Mouse (Mus musculus): ENCODE data around the gene Dynlrb2. TPM values are rescaled to one million over a fixed set of nuclear protein-coding genes. Genes with fewer than 3 reads are reported as not detected.

The Dynlrb2 gene
- polyA plus RNA-seq (2012) = not detected in 2 replicates

DNA sequence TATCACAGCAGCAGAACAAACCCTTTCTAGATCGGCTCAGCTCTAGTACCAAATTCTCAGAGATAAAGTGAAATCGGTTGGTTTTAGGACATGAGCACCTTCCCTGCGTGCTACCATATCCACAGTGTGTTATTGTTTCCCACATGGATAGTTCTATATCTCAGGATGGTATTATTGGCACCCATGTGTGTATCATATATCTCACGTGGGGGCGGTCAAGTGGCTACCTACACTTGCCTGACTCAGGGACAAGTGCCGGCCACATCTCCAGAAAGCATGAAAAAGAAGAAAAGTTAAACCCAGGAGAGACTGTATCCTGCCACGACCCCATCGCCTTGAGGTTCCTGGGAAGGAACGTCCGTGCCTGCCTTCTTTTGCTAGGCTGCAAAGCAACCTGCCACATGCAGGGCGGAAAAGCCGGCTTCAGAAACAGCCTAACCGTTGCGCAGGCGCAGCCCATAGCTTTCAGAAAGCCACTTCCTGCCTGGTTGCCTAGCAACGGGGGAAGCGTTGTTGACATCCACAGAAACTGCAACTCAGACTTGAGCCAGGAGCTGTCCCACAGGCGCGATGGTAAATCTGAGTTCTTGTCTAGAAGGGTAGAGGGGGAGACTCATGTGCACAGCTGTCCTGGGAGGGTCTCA lies at the start of gene Dynlrb2:
Gene Dynlrb2, plus strand, starts transcription at position 498 of the 644 bp plus-strand sequence.
- Histone ChIP-seq H3K36me3 (ENCODE audit: control insufficient read depth) (no peaks in the 10 kb centered on the region), H3K4me3 (replicated peaks) (no peak within 1 kb of the TSS), H3K9me3 (ENCODE audit: control insufficient read depth, low read length) (peaks cover 5% of the 10 kb centered on the region), H3K27me3 (ENCODE audit: control insufficient read depth) (no peaks in the 10 kb centered on the region), H3K4me1 (ENCODE audit: control insufficient read depth) (no peaks in the 10 kb centered on the region)
- no peak for TF ChIP-seq TAL1 (IDR thresholded peaks at IDR 0.05; ENCODE audit: low read length)
- TF ChIP-seq GATA1 (IDR thresholded peaks at IDR 0.05; ENCODE audit: low read length) = no peak

DNA sequence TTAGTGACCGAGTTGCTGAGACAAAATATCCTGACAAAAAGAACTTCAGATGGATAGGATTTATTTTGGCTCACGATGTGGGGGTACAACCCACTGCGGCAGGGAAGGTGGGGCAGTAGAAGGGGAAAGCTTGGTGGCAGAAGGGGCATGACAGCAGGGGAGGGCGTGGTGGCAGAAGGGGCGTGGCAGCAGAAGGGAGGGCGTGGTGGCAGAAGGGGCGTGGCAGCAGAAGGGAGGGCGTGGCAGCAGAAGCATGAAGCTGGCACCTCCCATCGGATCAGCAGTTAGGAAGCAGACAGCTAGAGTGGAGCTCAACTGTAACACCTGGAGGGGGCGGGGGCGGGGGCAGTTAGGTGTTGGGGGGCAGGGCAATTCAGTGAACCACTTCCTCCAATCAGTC lies 46.2 kb upstream of the Dynlrb2 start:
- H3K4me1 ChIP-seq (ENCODE audit: control insufficient read depth) = peaks cover 2% of the 10 kb centered on the region
- H3K27me3 ChIP-seq (ENCODE audit: control insufficient read depth) = no peaks in the 10 kb centered on the region
- H3K9me3 ChIP-seq (ENCODE audit: control insufficient read depth, low read length) = peaks cover 12% of the 10 kb centered on the region
- no peak for TF ChIP-seq GATA1 (IDR thresholded peaks at IDR 0.05; ENCODE audit: low read length)
- no peak for TF ChIP-seq TAL1 (IDR thresholded peaks at IDR 0.05; ENCODE audit: low read length)
- no peaks in the 10 kb centered on the region for H3K36me3 ChIP-seq (ENCODE audit: control insufficient read depth)
- no peak overlapping the region for H3K4me3 ChIP-seq (replicated peaks)

DNA sequence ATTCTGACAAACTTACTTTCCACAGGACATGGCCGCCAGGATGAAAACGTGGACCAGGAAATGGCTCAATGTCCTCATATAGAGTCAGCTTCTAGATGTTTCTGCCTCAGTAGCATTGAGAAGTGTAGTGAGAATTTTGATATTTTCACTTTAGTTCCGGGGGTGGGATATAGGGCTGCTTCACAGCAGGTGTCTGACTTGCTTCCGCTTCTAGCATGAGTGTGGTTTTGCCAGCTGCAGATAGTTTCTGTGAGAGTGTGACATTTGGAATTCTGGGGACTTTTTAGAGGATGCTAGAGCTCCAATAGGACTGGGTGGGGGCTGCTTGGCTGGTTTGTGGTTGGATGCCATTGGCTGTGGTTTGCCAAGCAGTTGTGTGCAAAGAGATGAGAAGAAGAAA lies 43.3 kb upstream of the Dynlrb2 start:
- Histone ChIP-seq H3K4me3 (replicated peaks) (no peak overlapping the region), H3K36me3 (ENCODE audit: control insufficient read depth) (no peaks in the 10 kb centered on the region), H3K4me1 (ENCODE audit: control insufficient read depth) (peaks cover 2% of the 10 kb centered on the region), H3K9me3 (ENCODE audit: control insufficient read depth, low read length) (peaks cover 12% of the 10 kb centered on the region), H3K27me3 (ENCODE audit: control insufficient read depth) (no peaks in the 10 kb centered on the region)
- no peak for TF ChIP-seq TAL1 (IDR thresholded peaks at IDR 0.05; ENCODE audit: low read length)
- TF ChIP-seq GATA1 (IDR thresholded peaks at IDR 0.05; ENCODE audit: low read length) = no peak

DNA sequence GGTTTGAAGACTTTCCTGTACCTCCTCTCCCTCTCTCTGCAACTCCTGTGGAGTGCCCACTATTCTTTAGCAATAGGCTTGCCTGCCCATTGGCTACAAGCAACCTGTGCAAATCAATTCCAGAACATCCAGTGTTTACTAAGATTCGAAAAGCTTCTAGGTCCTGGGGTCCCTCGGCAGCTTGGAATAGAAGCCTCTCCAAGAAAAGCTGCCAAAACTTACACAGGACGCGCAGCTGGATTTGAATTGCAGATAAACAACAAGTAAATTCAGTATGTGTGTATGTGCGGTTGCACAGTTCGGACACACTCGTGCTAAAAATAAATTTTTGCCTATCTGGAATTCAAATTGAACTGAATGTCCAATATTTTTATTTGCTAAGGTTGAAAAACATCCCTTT lies 38.2 kb upstream of the Dynlrb2 start:
- H3K4me1 ChIP-seq (ENCODE audit: control insufficient read depth) = no peaks in the 10 kb centered on the region
- no peaks in the 10 kb centered on the region for H3K9me3 ChIP-seq (ENCODE audit: control insufficient read depth, low read length)
- no peaks in the 10 kb centered on the region for H3K36me3 ChIP-seq (ENCODE audit: control insufficient read depth)
- H3K4me3 ChIP-seq (replicated peaks) = no peak overlapping the region
- no peaks in the 10 kb centered on the region for H3K27me3 ChIP-seq (ENCODE audit: control insufficient read depth)
- TF ChIP-seq TAL1 (IDR thresholded peaks at IDR 0.05; ENCODE audit: low read length) = no peak
- TF ChIP-seq GATA1 (IDR thresholded peaks at IDR 0.05; ENCODE audit: low read length) = no peak

DNA sequence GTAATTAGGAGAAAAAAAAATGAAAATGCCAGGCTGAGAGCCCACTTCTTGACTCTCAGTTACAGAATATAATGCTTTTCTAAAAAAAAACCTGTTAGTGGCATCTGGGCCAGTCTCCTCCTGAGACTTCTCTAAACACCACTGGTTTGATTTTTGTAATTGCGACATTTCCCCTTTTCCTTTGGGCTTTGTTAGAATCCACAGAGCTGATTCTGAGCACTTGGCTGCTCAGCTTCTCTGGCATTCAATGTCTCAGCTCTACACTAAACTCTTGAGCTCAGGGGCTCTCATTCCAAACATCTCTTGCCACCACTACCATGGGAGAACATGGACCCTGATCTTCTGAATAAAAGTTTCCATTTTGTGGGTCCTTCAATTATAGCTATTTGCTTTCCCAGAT lies 37.7 kb upstream of the Dynlrb2 start:
- H3K27me3 ChIP-seq (ENCODE audit: control insufficient read depth) = no peaks in the 10 kb centered on the region
- H3K36me3 ChIP-seq (ENCODE audit: control insufficient read depth) = no peaks in the 10 kb centered on the region
- no peaks in the 10 kb centered on the region for H3K4me1 ChIP-seq (ENCODE audit: control insufficient read depth)
- no peak for TF ChIP-seq GATA1 (IDR thresholded peaks at IDR 0.05; ENCODE audit: low read length)
- TF ChIP-seq TAL1 (IDR thresholded peaks at IDR 0.05; ENCODE audit: low read length) = no peak
- no peak overlapping the region for H3K4me3 ChIP-seq (replicated peaks)
- H3K9me3 ChIP-seq (ENCODE audit: control insufficient read depth, low read length) = no peaks in the 10 kb centered on the region

DNA sequence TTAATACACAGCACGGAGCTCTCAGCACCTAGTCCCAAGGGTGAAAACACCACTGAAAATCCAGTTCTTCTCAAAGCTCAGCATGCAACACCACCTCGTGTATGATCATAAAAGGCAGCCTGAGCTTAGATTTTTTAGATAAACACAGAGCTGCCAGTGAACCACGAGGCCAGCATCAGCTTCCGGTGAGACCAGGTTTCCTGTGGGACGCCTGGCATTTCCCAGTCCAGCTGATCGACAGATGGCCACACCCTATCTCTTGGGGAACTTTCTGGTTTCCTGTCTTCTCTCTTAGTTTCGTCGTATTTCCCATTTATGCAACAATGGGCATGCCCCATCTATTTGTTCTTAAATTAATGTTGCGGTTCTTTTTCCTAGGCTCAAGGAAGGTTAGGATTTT lies 26.8 kb upstream of the Dynlrb2 start:
- H3K4me3 ChIP-seq (replicated peaks) = no peak overlapping the region
- H3K4me1 ChIP-seq (ENCODE audit: control insufficient read depth) = no peaks in the 10 kb centered on the region
- TF ChIP-seq GATA1 (IDR thresholded peaks at IDR 0.05; ENCODE audit: low read length) = no peak
- TF ChIP-seq TAL1 (IDR thresholded peaks at IDR 0.05; ENCODE audit: low read length) = no peak
- no peaks in the 10 kb centered on the region for H3K27me3 ChIP-seq (ENCODE audit: control insufficient read depth)
- no peaks in the 10 kb centered on the region for H3K9me3 ChIP-seq (ENCODE audit: control insufficient read depth, low read length)
- no peaks in the 10 kb centered on the region for H3K36me3 ChIP-seq (ENCODE audit: control insufficient read depth)

DNA sequence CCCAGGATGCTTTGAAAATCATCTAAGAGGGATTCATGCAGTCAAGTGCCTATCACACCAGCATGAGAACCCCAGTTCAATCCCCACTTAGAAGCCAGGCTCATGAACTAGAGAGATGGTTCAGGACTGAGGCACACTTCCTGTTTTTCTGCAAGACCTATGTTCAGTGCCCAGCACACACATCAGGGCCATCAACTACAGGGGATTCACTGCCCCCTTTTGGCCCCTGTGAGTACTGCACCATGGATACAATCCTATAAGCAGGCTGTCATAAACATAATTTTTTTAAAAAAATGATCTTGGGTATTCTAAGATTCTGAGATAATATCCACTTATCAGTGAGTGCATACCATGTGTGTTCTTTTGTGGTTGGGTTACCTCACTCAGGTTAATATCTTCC lies 26.1 kb upstream of the Dynlrb2 start:
- Histone ChIP-seq H3K4me3 (replicated peaks) (no peak overlapping the region), H3K4me1 (ENCODE audit: control insufficient read depth) (no peaks in the 10 kb centered on the region), H3K36me3 (ENCODE audit: control insufficient read depth) (no peaks in the 10 kb centered on the region), H3K27me3 (ENCODE audit: control insufficient read depth) (no peaks in the 10 kb centered on the region), H3K9me3 (ENCODE audit: control insufficient read depth, low read length) (no peaks in the 10 kb centered on the region)
- TF ChIP-seq GATA1 (IDR thresholded peaks at IDR 0.05; ENCODE audit: low read length) (no peak), TAL1 (IDR thresholded peaks at IDR 0.05; ENCODE audit: low read length) (no peak)

DNA sequence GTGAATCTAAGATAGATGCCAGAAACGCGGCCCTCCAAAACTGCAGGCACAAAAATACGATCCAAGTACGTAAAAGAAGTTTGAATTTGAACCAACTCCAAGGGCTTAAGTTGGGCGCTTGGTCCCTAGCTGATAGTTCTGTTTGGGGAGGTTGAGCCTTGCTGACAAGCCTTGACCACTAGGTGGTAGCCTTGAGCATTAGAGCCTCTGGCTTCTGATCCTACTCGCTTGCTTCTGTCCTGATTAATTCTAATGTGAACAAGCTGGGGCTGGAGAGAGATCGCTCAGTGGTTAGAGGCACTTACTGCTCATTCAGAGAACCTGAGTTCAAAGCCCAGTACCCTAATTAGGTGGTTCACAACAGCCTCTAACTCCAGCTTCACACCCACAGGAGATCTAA lies 23.9 kb upstream of the Dynlrb2 start:
- H3K4me3 ChIP-seq (replicated peaks) = no peak overlapping the region
- H3K27me3 ChIP-seq (ENCODE audit: control insufficient read depth) = no peaks in the 10 kb centered on the region
- TF ChIP-seq TAL1 (IDR thresholded peaks at IDR 0.05; ENCODE audit: low read length) = no peak
- no peak for TF ChIP-seq GATA1 (IDR thresholded peaks at IDR 0.05; ENCODE audit: low read length)
- no peaks in the 10 kb centered on the region for H3K9me3 ChIP-seq (ENCODE audit: control insufficient read depth, low read length)
- H3K4me1 ChIP-seq (ENCODE audit: control insufficient read depth) = no peaks in the 10 kb centered on the region
- no peaks in the 10 kb centered on the region for H3K36me3 ChIP-seq (ENCODE audit: control insufficient read depth)

DNA sequence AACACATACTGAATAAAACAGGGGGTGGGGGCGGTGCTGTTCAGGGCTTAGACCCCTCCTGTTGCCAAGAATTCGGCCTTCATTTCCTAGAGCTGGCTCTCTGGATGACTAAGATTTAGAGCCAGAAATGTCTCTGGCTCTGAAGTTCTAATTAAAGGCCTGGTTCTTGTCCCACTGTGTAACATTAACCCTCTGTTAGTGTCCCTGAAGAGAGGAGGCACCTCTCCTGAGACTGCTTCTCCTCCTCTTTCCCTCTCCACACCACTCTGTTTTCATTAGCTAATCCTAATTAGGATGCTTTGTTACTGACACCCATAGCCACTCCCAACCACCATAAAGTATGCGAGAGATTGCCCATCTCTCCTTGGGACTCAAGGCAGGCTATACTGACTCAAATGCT lies 22.0 kb upstream of the Dynlrb2 start:
- TF ChIP-seq TAL1 (IDR thresholded peaks at IDR 0.05; ENCODE audit: low read length) = no peak
- TF ChIP-seq GATA1 (IDR thresholded peaks at IDR 0.05; ENCODE audit: low read length) = no peak
- H3K27me3 ChIP-seq (ENCODE audit: control insufficient read depth) = no peaks in the 10 kb centered on the region
- no peaks in the 10 kb centered on the region for H3K36me3 ChIP-seq (ENCODE audit: control insufficient read depth)
- H3K4me1 ChIP-seq (ENCODE audit: control insufficient read depth) = no peaks in the 10 kb centered on the region
- H3K9me3 ChIP-seq (ENCODE audit: control insufficient read depth, low read length) = no peaks in the 10 kb centered on the region
- no peak overlapping the region for H3K4me3 ChIP-seq (replicated peaks)

DNA sequence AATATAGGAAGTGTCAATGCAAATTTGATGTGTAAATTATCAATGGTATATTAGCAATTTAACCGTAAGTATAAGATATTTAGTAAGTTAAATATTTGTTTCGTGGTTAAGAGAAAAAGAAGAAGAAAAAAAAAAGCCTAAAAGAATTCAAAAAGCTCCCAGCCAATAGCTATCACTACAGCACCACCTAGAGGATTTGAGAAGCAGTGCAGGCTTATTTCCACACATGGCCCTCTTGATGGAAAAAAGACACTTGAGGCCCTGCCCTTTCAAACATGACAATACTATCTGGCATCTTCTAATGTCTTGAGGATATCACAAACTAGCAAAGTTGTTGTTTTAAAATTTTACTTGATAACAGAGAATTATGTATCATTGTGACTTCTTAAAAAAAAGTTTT lies 20.7 kb upstream of the Dynlrb2 start:
- Histone ChIP-seq H3K27me3 (ENCODE audit: control insufficient read depth) (no peaks in the 10 kb centered on the region), H3K36me3 (ENCODE audit: control insufficient read depth) (no peaks in the 10 kb centered on the region), H3K9me3 (ENCODE audit: control insufficient read depth, low read length) (no peaks in the 10 kb centered on the region), H3K4me3 (replicated peaks) (no peak overlapping the region), H3K4me1 (ENCODE audit: control insufficient read depth) (no peaks in the 10 kb centered on the region)
- TF ChIP-seq TAL1 (IDR thresholded peaks at IDR 0.05; ENCODE audit: low read length) (no peak), GATA1 (IDR thresholded peaks at IDR 0.05; ENCODE audit: low read length) (no peak)
